Mouse (Mus musculus): ENCODE data around the gene Spc25. TPM values are rescaled to one million over a fixed set of nuclear protein-coding genes. Genes with fewer than 3 reads are reported as not detected.

Spc25 gene
- polyA plus RNA-seq, 1 experiment, result 41.9 TPM

GRCm38 (mm10) chr2:69224724-69225123 lies 18.7 kb upstream of the Spc25 start:
- no peaks in the 10 kb centered on the region for H3K4me1 ChIP-seq (ENCODE audit: control insufficient read depth, insufficient read depth, low read length)
- no peak overlapping the region for H3K4me3 ChIP-seq (ENCODE audit: insufficient read depth, low read length)
- TF ChIP-seq POLR2A (IDR thresholded peaks at IDR 0.05; ENCODE audit: borderline replicate concordance, low read depth, low read length), result no peak
- TF ChIP-seq CTCF (IDR thresholded peaks at IDR 0.05; ENCODE audit: low read depth, low read length), result no peak
- no peak overlapping the region for H3K27ac ChIP-seq (ENCODE audit: insufficient read depth, low read depth, low read length)

GRCm38 (mm10) chr2:69222815-69223214 lies 16.8 kb upstream of the Spc25 start:
- Histone ChIP-seq H3K4me3 (ENCODE audit: insufficient read depth, low read length) (no peak overlapping the region), H3K4me1 (ENCODE audit: control insufficient read depth, insufficient read depth, low read length) (no peaks in the 10 kb centered on the region), H3K27ac (ENCODE audit: insufficient read depth, low read depth, low read length) (no peak overlapping the region)
- TF ChIP-seq CTCF (IDR thresholded peaks at IDR 0.05; ENCODE audit: low read depth, low read length) (no peak), POLR2A (IDR thresholded peaks at IDR 0.05; ENCODE audit: borderline replicate concordance, low read depth, low read length) (no peak)

GRCm38 (mm10) chr2:69221868-69222416 lies 15.9 kb upstream of the Spc25 start:
- TF ChIP-seq CTCF (IDR thresholded peaks at IDR 0.05; ENCODE audit: low read depth, low read length) (no peak), POLR2A (IDR thresholded peaks at IDR 0.05; ENCODE audit: borderline replicate concordance, low read depth, low read length) (no peak)

GRCm38 (mm10) chr2:69215242-69215641 lies 9.2 kb upstream of the Spc25 start:
- Histone ChIP-seq H3K27ac (ENCODE audit: insufficient read depth, low read depth, low read length) (no peak overlapping the region), H3K4me3 (ENCODE audit: insufficient read depth, low read length) (no peak overlapping the region), H3K4me1 (ENCODE audit: control insufficient read depth, insufficient read depth, low read length) (no peaks in the 10 kb centered on the region)
- no peak for TF ChIP-seq POLR2A (IDR thresholded peaks at IDR 0.05; ENCODE audit: borderline replicate concordance, low read depth, low read length)
- no peak for TF ChIP-seq CTCF (IDR thresholded peaks at IDR 0.05; ENCODE audit: low read depth, low read length)

More at GRCm38 (mm10) chr2:69221868-69222416, 15.9 kb upstream of the Spc25 start:
- no peaks in the 10 kb centered on the region for H3K4me1 ChIP-seq (ENCODE audit: control insufficient read depth, insufficient read depth, low read length)
- no peak overlapping the region for H3K4me3 ChIP-seq (ENCODE audit: insufficient read depth, low read length)
- H3K27ac ChIP-seq (ENCODE audit: insufficient read depth, low read depth, low read length), result no peak overlapping the region

GRCm38 (mm10) chr2:69212652-69213051 lies 6.7 kb upstream of the Spc25 start:
- Histone ChIP-seq H3K4me3 (ENCODE audit: insufficient read depth, low read length) (no peak overlapping the region), H3K4me1 (ENCODE audit: control insufficient read depth, insufficient read depth, low read length) (no peaks in the 10 kb centered on the region), H3K27ac (ENCODE audit: insufficient read depth, low read depth, low read length) (no peak overlapping the region)
- TF ChIP-seq CTCF (IDR thresholded peaks at IDR 0.05; ENCODE audit: low read depth, low read length) (no peak), POLR2A (IDR thresholded peaks at IDR 0.05; ENCODE audit: borderline replicate concordance, low read depth, low read length) (no peak)

- no peak within 1 kb of the TSS for H3K4me3 ChIP-seq (ENCODE audit: insufficient read depth, low read length)
- TF ChIP-seq CTCF (IDR thresholded peaks at IDR 0.05; ENCODE audit: low read depth, low read length), result no peak
- TF ChIP-seq POLR2A (IDR thresholded peaks at IDR 0.05; ENCODE audit: borderline replicate concordance, low read depth, low read length), result no peak
- H3K4me1 ChIP-seq (ENCODE audit: control insufficient read depth, insufficient read depth, low read length), result peaks cover 2% of the 10 kb centered on the region
- H3K27ac ChIP-seq (ENCODE audit: insufficient read depth, low read depth, low read length), result no peak within 1 kb of the TSS
These were observed 4.8 kb upstream of the Spc25 start, which contains the start of gene G6pc2 for GRCm38 (mm10) chr2:69210773-69211172. G6pc2 (plus strand) TSS chr2:69211073.

- H3K4me3 ChIP-seq (ENCODE audit: insufficient read depth, low read length), result no peak overlapping the region
- TF ChIP-seq POLR2A (IDR thresholded peaks at IDR 0.05; ENCODE audit: borderline replicate concordance, low read depth, low read length) (no peak), CTCF (IDR thresholded peaks at IDR 0.05; ENCODE audit: low read depth, low read length) (no peak)
- H3K4me1 ChIP-seq (ENCODE audit: control insufficient read depth, insufficient read depth, low read length), result peaks cover 4% of the 10 kb centered on the region
- no peak overlapping the region for H3K27ac ChIP-seq (ENCODE audit: insufficient read depth, low read depth, low read length)
These were observed 3.7 kb upstream of the Spc25 start for GRCm38 (mm10) chr2:69209684-69210083.

GRCm38 (mm10) chr2:69206523-69206922 lies 529 bp upstream of the Spc25 start:
- Histone ChIP-seq H3K4me3 (ENCODE audit: insufficient read depth, low read length) (no peak overlapping the region), H3K27ac (ENCODE audit: insufficient read depth, low read depth, low read length) (no peak overlapping the region), H3K4me1 (ENCODE audit: control insufficient read depth, insufficient read depth, low read length) (peaks cover 4% of the 10 kb centered on the region)
- no peak for TF ChIP-seq CTCF (IDR thresholded peaks at IDR 0.05; ENCODE audit: low read depth, low read length)
- no peak for TF ChIP-seq POLR2A (IDR thresholded peaks at IDR 0.05; ENCODE audit: borderline replicate concordance, low read depth, low read length)

GRCm38 (mm10) chr2:69205185-69205584 lies 809 bp downstream of the Spc25 start:
- TF ChIP-seq POLR2A (IDR thresholded peaks at IDR 0.05; ENCODE audit: borderline replicate concordance, low read depth, low read length) (no peak), CTCF (IDR thresholded peaks at IDR 0.05; ENCODE audit: low read depth, low read length) (no peak)
- Histone ChIP-seq H3K4me1 (ENCODE audit: control insufficient read depth, insufficient read depth, low read length) (peaks cover 4% of the 10 kb centered on the region), H3K27ac (ENCODE audit: insufficient read depth, low read depth, low read length) (no peak overlapping the region), H3K4me3 (ENCODE audit: insufficient read depth, low read length) (peak overlapping the region; percentile 83)

- Histone ChIP-seq H3K4me3 (ENCODE audit: insufficient read depth, low read length) (no peak overlapping the region), H3K27ac (ENCODE audit: insufficient read depth, low read depth, low read length) (no peak overlapping the region), H3K4me1 (ENCODE audit: control insufficient read depth, insufficient read depth, low read length) (peaks cover 4% of the 10 kb centered on the region)
- TF ChIP-seq CTCF (IDR thresholded peaks at IDR 0.05; ENCODE audit: low read depth, low read length), result no peak
- TF ChIP-seq POLR2A (IDR thresholded peaks at IDR 0.05; ENCODE audit: borderline replicate concordance, low read depth, low read length), result no peak
These were observed 12.4 kb downstream of the Spc25 start for GRCm38 (mm10) chr2:69193555-69193954.
